Mouse (Mus musculus): ENCODE results near the gene Hes3.

DNA sequence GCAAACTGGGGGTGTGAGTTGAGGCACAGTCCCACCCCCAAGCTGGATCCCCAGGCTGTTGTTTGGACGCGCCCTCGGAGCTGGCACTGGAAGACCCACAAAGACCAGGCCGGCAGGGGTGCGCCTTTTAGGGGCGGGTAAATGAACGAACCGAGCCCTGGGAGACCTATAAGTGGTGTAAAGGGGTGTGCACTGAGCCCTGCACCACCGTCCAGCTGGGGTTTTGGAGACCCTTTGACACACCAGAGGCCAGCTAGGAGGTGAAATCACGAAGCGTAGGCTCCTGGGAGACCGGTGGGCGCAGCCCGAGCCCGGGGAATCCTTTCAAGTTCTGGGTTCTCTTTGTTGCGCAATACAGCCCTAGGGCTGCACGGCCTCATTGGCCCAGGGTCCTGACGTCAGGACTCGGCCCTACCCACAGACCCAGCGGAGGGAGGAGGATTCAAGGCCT lies 16.8 kb downstream of the Hes3 start:
- TF ChIP-seq POLR2A (IDR thresholded peaks at IDR 0.05; ENCODE audit: insufficient read depth, low read depth, low read length) (peak; percentile 67), EP300 (IDR thresholded peaks at IDR 0.05; ENCODE audit: insufficient read depth, low read depth, low read length) (no peak)
